Mouse (Mus musculus): ENCODE results near the gene Ccnb1. TPM values are rescaled to one million over a fixed set of nuclear protein-coding genes. Genes with fewer than 3 reads are reported as not detected.
"Not testable (repeated sequence)": the region's sequence is repeated elsewhere in the genome, so short reads cannot be mapped to it uniquely, and the experiment has no call there.

Gene Ccnb1
- polyA plus RNA-seq, 1 experiment from 2014 or later = 322 TPM

GRCm38 (mm10) chr13:100824306-100824705 is 37.9 kb upstream of the Ccnb1 start:
- Histone ChIP-seq H3K9me3 (ENCODE audit: control insufficient read depth, low read length) (no peaks in the 10 kb centered on the region), H3K9ac (ENCODE audit: low read depth, low read length) (no peak overlapping the region), H3K4me2 (replicated peaks; ENCODE audit: low read depth, low read length) (no peak overlapping the region), H3K36me3 (ENCODE audit: control insufficient read depth, insufficient read depth, low read length) (no peaks in the 10 kb centered on the region), H3K4me3 (ENCODE audit: low read depth, low read length) (no peak overlapping the region), H3K27ac (ENCODE audit: low read depth, low read length) (no peak overlapping the region), H3K4me1 (replicated peaks; ENCODE audit: control insufficient read depth, insufficient read depth, low read length) (no peaks in the 10 kb centered on the region), H3K27me3 (ENCODE audit: control insufficient read depth, insufficient read depth, low read length) (no peaks in the 10 kb centered on the region)
- WGBS = 95% methylated on average over 6 of the region's 6 CpGs
- ATAC-seq (ENCODE audit: low FRiP score) (no peak), DNase-seq (ENCODE audit: low spot score) (no peak)

DNA sequence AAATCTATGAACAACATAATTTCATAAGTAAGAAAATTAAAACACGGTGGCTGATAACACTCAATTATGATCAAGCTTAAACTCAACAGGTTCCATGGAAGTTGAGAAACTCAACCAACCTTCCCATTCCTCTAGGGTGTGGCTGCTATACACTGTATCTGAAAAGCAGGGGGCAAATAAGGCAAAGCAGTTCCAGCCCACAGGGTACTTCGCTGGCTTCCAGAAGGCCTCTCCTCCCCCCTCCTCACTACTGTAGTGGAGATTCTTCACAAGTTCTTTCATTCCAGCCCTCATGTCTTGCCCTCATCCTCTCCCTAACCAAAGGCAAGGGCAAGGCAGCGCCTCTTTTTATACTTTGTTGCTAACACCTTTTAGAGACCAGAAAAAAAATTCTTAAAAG is 37.5 kb upstream of the Ccnb1 start:
- Histone ChIP-seq H3K4me3 (ENCODE audit: low read depth, low read length) (no peak overlapping the region), H3K27me3 (ENCODE audit: control insufficient read depth, insufficient read depth, low read length) (no peaks in the 10 kb centered on the region), H3K36me3 (ENCODE audit: control insufficient read depth, insufficient read depth, low read length) (no peaks in the 10 kb centered on the region), H3K4me1 (replicated peaks; ENCODE audit: control insufficient read depth, insufficient read depth, low read length) (no peaks in the 10 kb centered on the region), H3K27ac (ENCODE audit: low read depth, low read length) (no peak overlapping the region), H3K9me3 (ENCODE audit: control insufficient read depth, low read length) (no peaks in the 10 kb centered on the region), H3K4me2 (replicated peaks; ENCODE audit: low read depth, low read length) (no peak overlapping the region), H3K9ac (ENCODE audit: low read depth, low read length) (no peak overlapping the region)
- WGBS = 88% methylated on average over 3 of the region's 3 CpGs
- ATAC-seq (ENCODE audit: low FRiP score) = no peak
- no peak for DNase-seq (ENCODE audit: low spot score)

DNA sequence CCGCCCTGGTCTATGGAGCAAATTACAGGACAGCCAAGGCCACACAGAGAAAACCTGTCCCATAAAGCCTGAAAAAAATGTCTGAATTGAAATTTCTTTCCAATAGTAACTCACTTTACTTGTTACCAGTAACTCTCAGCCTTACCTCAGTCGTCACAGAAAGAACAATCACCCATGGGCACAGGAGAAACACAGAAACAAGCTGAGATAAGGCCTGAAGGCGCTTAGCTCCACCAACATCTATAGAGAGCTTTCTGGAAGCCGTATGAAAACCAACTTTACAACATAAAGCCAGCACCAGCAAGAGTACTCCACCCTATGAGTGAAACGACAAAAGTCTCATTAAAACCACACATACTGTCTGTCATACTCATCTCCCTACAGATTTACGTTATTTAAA is 28.1 kb upstream of the Ccnb1 start:
- Histone ChIP-seq H3K9ac (ENCODE audit: low read depth, low read length) (no peak overlapping the region), H3K4me1 (replicated peaks; ENCODE audit: control insufficient read depth, insufficient read depth, low read length) (no peaks in the 10 kb centered on the region), H3K4me3 (ENCODE audit: low read depth, low read length) (no peak overlapping the region), H3K36me3 (ENCODE audit: control insufficient read depth, insufficient read depth, low read length) (0 out of 2 replicates have a peak, but pooled peaks cover 3% of the 10 kb centered on the region), H3K27me3 (ENCODE audit: control insufficient read depth, insufficient read depth, low read length) (no peaks in the 10 kb centered on the region), H3K27ac (ENCODE audit: low read depth, low read length) (no peak overlapping the region), H3K4me2 (replicated peaks; ENCODE audit: low read depth, low read length) (no peak overlapping the region), H3K9me3 (ENCODE audit: control insufficient read depth, low read length) (no peaks in the 10 kb centered on the region)
- WGBS = 92% methylated on average over 6 of the region's 6 CpGs
- DNase-seq (ENCODE audit: low spot score) (no peak), ATAC-seq (ENCODE audit: low FRiP score) (no peak)

DNA sequence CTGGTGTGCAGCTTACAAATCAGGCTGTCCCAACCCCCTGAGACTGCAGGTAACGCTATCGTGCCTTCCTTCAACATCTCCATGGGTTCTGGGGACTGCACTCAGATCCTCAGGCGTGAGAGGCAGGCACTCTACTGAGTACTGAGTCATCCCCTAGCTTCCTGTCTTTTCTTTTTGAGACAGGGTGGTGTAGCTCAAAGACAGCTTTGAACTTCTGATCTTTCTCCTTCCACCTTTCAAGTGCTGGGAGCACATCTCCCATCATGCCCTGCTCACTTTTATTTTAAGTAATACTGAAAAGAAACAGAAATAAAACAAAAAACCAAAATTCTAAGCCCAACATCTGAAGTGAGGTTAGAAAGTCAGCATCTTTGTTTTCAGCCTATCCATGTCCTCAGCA is 19.4 kb upstream of the Ccnb1 start:
- ATAC-seq (ENCODE audit: low FRiP score) (no peak), DNase-seq (ENCODE audit: low spot score) (no peak)
- Histone ChIP-seq H3K9me3 (ENCODE audit: control insufficient read depth, low read length) (no peaks in the 10 kb centered on the region), H3K27ac (ENCODE audit: low read depth, low read length) (no peak overlapping the region), H3K9ac (ENCODE audit: low read depth, low read length) (no peak overlapping the region), H3K36me3 (ENCODE audit: control insufficient read depth, insufficient read depth, low read length) (peaks cover 13% of the 10 kb centered on the region; the same call in 1 of the 2 replicates), H3K4me2 (replicated peaks; ENCODE audit: low read depth, low read length) (no peak overlapping the region), H3K27me3 (ENCODE audit: control insufficient read depth, insufficient read depth, low read length) (no peaks in the 10 kb centered on the region), H3K4me1 (replicated peaks; ENCODE audit: control insufficient read depth, insufficient read depth, low read length) (no peaks in the 10 kb centered on the region), H3K4me3 (ENCODE audit: low read depth, low read length) (no peak overlapping the region)
- 95% methylated on average over 3 of the region's 3 CpGs for WGBS

DNA sequence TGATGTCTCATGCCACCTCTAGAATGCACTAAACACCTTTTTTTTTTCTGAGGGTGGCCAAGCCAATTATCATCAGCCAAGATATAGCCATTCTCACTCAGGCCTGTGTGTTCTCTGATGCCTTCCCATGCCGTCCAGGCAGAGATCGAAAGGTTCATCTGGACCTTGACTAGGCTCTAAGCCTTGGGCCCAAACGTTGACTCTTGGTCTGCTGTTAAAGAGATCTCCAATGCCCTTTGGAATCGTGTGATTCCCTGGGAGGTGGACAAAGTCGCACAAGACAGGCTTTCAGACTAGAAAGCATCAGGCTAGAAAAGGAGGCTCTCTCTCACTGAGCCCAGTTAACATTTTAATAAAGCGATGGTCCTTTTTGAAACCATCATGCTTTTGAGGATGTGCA is 10.8 kb upstream of the Ccnb1 start:
- H3K27me3 ChIP-seq (ENCODE audit: control insufficient read depth, insufficient read depth, low read length) = no peaks in the 10 kb centered on the region
- no peaks in the 10 kb centered on the region for H3K36me3 ChIP-seq (ENCODE audit: control insufficient read depth, insufficient read depth, low read length)
- H3K4me2 ChIP-seq (replicated peaks; ENCODE audit: low read depth, low read length) = no peak overlapping the region
- no peak for DNase-seq (ENCODE audit: low spot score)
- H3K4me1 ChIP-seq (replicated peaks; ENCODE audit: control insufficient read depth, insufficient read depth, low read length) = no peaks in the 10 kb centered on the region
- H3K4me3 ChIP-seq (ENCODE audit: low read depth, low read length) = no peak overlapping the region
- H3K27ac ChIP-seq (ENCODE audit: low read depth, low read length) = no peak overlapping the region
- no peak for ATAC-seq (ENCODE audit: low FRiP score)
- no peaks in the 10 kb centered on the region for H3K9me3 ChIP-seq (ENCODE audit: control insufficient read depth, low read length)
- WGBS = 88% methylated on average over 6 of the region's 6 CpGs
- H3K9ac ChIP-seq (ENCODE audit: low read depth, low read length) = no peak overlapping the region

DNA sequence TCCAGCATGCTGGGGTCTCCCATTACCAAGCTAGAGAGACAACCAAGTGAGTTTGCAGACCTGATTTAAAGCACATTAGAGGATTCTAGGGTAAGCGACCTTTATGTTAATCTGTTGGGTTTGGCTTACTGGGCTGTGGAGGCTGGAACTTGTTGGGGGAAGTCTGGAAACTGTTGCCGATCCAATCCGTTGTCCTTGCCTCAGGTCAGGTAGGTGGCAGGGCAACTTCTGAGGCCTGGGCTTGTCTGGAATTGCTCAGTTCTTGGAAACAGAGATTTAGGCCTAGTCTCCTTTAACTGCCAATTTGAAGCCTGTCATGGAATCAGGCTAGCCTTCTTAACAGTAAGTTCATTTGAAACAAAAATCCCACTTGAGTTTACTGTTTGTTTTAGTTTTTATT is 2.7 kb upstream of the Ccnb1 start:
- H3K4me3 ChIP-seq (ENCODE audit: low read depth, low read length) = no peak overlapping the region
- 94% methylated on average over 3 of the region's 3 CpGs for WGBS
- H3K27me3 ChIP-seq (ENCODE audit: control insufficient read depth, insufficient read depth, low read length) = no peaks in the 10 kb centered on the region
- no peak for ATAC-seq (ENCODE audit: low FRiP score)
- H3K36me3 ChIP-seq (ENCODE audit: control insufficient read depth, insufficient read depth, low read length) = no peaks in the 10 kb centered on the region
- no peak overlapping the region for H3K9ac ChIP-seq (ENCODE audit: low read depth, low read length)
- no peak overlapping the region for H3K27ac ChIP-seq (ENCODE audit: low read depth, low read length)
- H3K4me2 ChIP-seq (replicated peaks; ENCODE audit: low read depth, low read length) = no peak overlapping the region
- no peaks in the 10 kb centered on the region for H3K9me3 ChIP-seq (ENCODE audit: control insufficient read depth, low read length)
- no peak for DNase-seq (ENCODE audit: low spot score)
- peaks cover 3% of the 10 kb centered on the region; the same call in 1 of the 2 replicates for H3K4me1 ChIP-seq (replicated peaks; ENCODE audit: control insufficient read depth, insufficient read depth, low read length)

- 94% methylated on average over 11 of the region's 14 CpGs for WGBS
- not testable (repeated sequence) for H3K9me3 ChIP-seq (ENCODE audit: control insufficient read depth, low read length); H3K4me1 ChIP-seq (replicated peaks; ENCODE audit: control insufficient read depth, insufficient read depth, low read length); H3K4me2 ChIP-seq (replicated peaks; ENCODE audit: low read depth, low read length); H3K27me3 ChIP-seq (ENCODE audit: control insufficient read depth, insufficient read depth, low read length); DNase-seq (ENCODE audit: low spot score); H3K36me3 ChIP-seq (ENCODE audit: control insufficient read depth, insufficient read depth, low read length); H3K9ac ChIP-seq (ENCODE audit: low read depth, low read length); H3K4me3 ChIP-seq (ENCODE audit: low read depth, low read length); H3K27ac ChIP-seq (ENCODE audit: low read depth, low read length); ATAC-seq (ENCODE audit: low FRiP score)
Measured at GRCm38 (mm10) chr13:100788057-100788456, 1.7 kb upstream of the Ccnb1 start.

DNA sequence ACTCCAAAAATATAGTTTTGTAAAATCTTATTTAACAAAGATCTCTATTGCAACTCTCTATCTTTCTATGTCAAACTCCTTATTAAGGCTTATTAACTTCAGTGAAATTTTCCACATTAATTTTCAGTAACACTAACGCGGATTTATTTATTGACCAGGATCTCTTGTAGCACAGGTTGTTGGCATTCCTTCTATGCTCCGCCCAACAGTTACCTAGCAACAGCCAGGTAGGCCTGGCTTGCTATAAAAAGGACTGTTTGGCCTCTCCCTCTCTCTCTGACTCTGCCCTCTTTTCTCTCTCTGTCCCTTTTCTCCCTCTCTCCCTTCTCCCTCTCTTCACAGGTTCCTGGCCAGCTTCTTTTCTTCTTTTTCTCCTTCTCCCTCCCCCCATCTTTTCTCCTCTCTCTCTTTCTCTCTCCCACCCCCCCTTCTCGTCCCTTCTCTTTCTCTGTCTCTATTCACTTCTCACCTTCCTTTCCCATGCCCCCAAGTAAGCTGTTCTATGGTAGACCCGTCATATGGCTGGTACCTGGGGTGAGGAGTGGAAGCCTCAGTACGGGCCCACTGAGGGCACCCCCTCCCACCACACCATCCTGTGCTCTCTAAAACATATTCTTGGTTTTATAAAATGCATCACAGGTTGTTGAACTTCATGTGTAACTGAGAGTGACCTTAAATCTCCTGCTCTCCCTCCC is 1.1 kb upstream of the Ccnb1 start:
- Histone ChIP-seq H3K27ac (ENCODE audit: low read depth, low read length) (no peak overlapping the region), H3K4me1 (replicated peaks; ENCODE audit: control insufficient read depth, insufficient read depth, low read length) (peaks cover 3% of the 10 kb centered on the region; the same call in 1 of the 2 replicates), H3K4me3 (ENCODE audit: low read depth, low read length) (no peak overlapping the region), H3K9ac (ENCODE audit: low read depth, low read length) (no peak overlapping the region), H3K27me3 (ENCODE audit: control insufficient read depth, insufficient read depth, low read length) (no peaks in the 10 kb centered on the region), H3K9me3 (ENCODE audit: control insufficient read depth, low read length) (no peaks in the 10 kb centered on the region), H3K36me3 (ENCODE audit: control insufficient read depth, insufficient read depth, low read length) (no peaks in the 10 kb centered on the region), H3K4me2 (replicated peaks; ENCODE audit: low read depth, low read length) (no peak overlapping the region)
- WGBS = 72% methylated on average over 6 of the region's 6 CpGs
- DNase-seq (ENCODE audit: low spot score) (no peak), ATAC-seq (ENCODE audit: low FRiP score) (no peak)

DNA sequence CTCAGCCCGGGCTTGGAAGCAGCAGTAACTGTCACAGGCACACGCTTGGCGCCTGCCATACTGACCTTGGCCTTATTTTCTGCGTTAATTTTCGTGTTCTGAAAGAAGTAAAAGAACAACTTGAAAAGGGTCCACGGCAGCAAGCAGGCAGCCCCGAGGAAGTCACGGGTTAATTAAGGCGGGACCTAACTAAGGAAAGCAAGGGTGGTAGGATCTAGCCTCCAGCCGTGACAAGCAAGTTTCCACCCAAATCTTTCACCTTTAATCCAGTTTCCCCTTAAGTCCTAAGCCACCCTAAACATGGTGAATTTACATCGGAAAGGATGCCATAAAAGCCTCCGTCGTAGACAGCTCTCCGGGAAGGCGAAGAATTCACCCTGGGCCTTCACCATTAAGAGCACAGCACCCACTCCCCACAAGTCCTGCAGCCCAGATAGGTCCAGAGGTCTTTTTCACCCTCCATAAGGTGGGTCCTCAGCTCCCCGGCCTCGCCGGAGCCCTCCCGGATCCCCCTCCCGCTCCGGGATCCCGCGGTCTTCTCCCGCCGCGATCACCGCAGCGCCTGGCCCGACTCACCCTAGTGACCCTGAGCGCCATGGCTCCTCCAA is 460 bp downstream of the Ccnb1 start:
- H3K4me2 ChIP-seq (replicated peaks; ENCODE audit: low read depth, low read length) = peak overlapping the region; percentile 81
- no peaks in the 10 kb centered on the region for H3K27me3 ChIP-seq (ENCODE audit: control insufficient read depth, insufficient read depth, low read length)
- H3K9ac ChIP-seq (ENCODE audit: low read depth, low read length) = peak overlapping the region; percentile 84
- peaks cover 3% of the 10 kb centered on the region; the same call in 1 of the 2 replicates for H3K4me1 ChIP-seq (replicated peaks; ENCODE audit: control insufficient read depth, insufficient read depth, low read length)
- H3K36me3 ChIP-seq (ENCODE audit: control insufficient read depth, insufficient read depth, low read length) = peaks cover 2% of the 10 kb centered on the region; the same call in 1 of the 2 replicates
- peak overlapping the region; percentile 89 for H3K4me3 ChIP-seq (ENCODE audit: low read depth, low read length)
- 2% methylated on average over 30 of the region's 30 CpGs for WGBS
- no peaks in the 10 kb centered on the region for H3K9me3 ChIP-seq (ENCODE audit: control insufficient read depth, low read length)
- H3K27ac ChIP-seq (ENCODE audit: low read depth, low read length) = no peak overlapping the region
- DNase-seq (ENCODE audit: low spot score) = no peak
- ATAC-seq (ENCODE audit: low FRiP score) = peak; percentile 62
